Mouse (Mus musculus) ES-Bruce4 (cell line): ENCODE measurements around the gene Mfsd6l. TPM values are rescaled to one million over a fixed set of nuclear protein-coding genes. Genes with fewer than 3 reads are reported as not detected.

Source experiments
- H3K27ac ChIP-seq: 2 replicates; pipeline ENCODE4 v1.5.1; 2012; ENCODE audit warnings: low read length, inconsistent platforms; ENCODE audit not compliant: insufficient read depth
- H3K27me3 ChIP-seq: 2 replicates; pipeline ENCODE4 v1.6.1; 2012; ENCODE audit warnings: mild to moderate bottlenecking, low read length, inconsistent platforms; ENCODE audit not compliant: control insufficient read depth, poor library complexity, insufficient read depth, severe bottlenecking
- H3K36me3 ChIP-seq: 2 replicates; pipeline ENCODE4 v1.6.1; 2012; ENCODE audit warnings: inconsistent platforms, mild to moderate bottlenecking, low read length, moderate library complexity; ENCODE audit not compliant: control insufficient read depth, poor library complexity, insufficient read depth, severe bottlenecking
- H3K4me1 ChIP-seq: one replicate; pipeline ENCODE4 v1.8.1; 2011; ENCODE audit warnings: low read length; ENCODE audit not compliant: control insufficient read depth, insufficient read depth
- H3K4me3 ChIP-seq: 2 replicates; pipeline ENCODE4 v1.5.1; 2011; ENCODE audit warnings: low read depth, mild to moderate bottlenecking, low read length
- H3K9ac ChIP-seq: 2 replicates; pipeline ENCODE4 v1.6.1; 2012; ENCODE audit warnings: low read depth, mild to moderate bottlenecking, inconsistent platforms; ENCODE audit not compliant: poor library complexity, severe bottlenecking
- H3K9me3 ChIP-seq: replicated peaks from 2 replicates; pipeline ENCODE4 v1.6.1; 2012; ENCODE audit warnings: mild to moderate bottlenecking, low read length, inconsistent platforms; ENCODE audit not compliant: control insufficient read depth, poor library complexity, insufficient read depth, severe bottlenecking
- CTCF ChIP-seq: IDR thresholded peaks from one replicate; pipeline ENCODE4 v1.8.1; 2011; ENCODE audit warnings: low read depth, low read length
- EP300 ChIP-seq: IDR thresholded peaks from 2 replicates; pipeline ENCODE4 v1.6.1; 2011; ENCODE audit warnings: low read depth, low read length; ENCODE audit not compliant: insufficient read depth
- POLR2A ChIP-seq: IDR thresholded peaks from one replicate; pipeline ENCODE4 v1.8.1; 2011; ENCODE audit warnings: low read length; ENCODE audit not compliant: insufficient read depth
- polyA plus RNA-seq: library from polyadenylated mRNA; stranded (reverse); fragments of >200 nt; gene quantifications from 2 replicates; pipeline ENCODE4 v1.2.4, GENCODE M21; 2011; ENCODE audit warnings: low read depth; ENCODE audit not compliant: missing spikeins, insufficient read depth, insufficient read length

Mfsd6l gene
- polyA plus RNA-seq, 1 experiment = 0.48 TPM

DNA sequence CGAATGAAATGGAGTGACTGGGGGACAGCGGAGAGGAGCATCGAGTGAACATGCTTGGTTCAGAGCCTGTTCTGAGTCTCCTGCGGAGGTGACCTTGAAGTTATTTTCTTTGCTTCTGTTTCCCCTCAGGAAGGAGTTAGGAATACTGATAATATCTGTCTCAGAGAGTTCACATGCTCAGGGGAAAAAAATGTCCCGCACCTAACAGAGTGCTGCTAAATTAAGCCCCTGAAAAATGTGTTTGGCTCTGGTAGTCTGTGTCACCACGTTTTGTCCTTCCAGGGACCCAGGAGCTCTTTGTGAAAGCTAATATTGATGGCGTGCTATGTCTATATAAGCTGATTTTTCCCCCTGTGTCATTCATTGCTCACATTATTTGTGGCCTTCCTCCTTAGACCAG is 10.8 kb upstream of the Mfsd6l start:
- Histone ChIP-seq H3K4me1 (no peaks in the 10 kb centered on the region), H3K36me3 (no peaks in the 10 kb centered on the region), H3K9me3 (no peaks in the 10 kb centered on the region), H3K9ac (no peak overlapping the region), H3K27me3 (no peaks in the 10 kb centered on the region), H3K27ac (no peak overlapping the region), H3K4me3 (no peak overlapping the region)
- no peak for TF ChIP-seq POLR2A
- no peak for TF ChIP-seq EP300
- no peak for TF ChIP-seq CTCF

DNA sequence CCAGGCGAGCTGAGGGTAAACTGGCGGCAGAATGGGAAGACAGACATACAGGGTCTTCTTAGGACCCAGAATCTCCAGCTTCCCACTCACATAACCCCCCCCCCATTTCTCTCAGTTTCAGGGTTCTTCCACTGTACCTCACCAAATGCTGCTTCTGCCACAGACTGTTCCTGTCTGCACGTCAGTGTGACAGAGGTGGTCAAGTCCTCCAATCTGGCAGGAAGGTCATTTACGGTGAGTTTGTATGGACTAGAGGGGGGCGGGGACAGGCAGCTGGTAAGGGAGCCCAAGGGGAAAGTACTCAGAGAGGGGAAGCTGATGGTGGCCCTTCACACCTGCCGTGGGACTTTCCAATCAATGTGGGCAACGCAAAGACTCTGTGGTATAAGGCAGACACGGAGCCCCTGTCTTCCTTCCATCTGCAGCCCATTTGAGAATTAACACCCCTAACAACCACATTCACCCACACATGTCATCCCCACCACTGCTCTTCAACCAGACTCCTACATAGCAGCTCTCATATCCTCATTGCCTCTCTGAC is 10.2 kb upstream of the Mfsd6l start:
- H3K27me3 ChIP-seq = no peaks in the 10 kb centered on the region
- no peaks in the 10 kb centered on the region for H3K4me1 ChIP-seq
- no peak overlapping the region for H3K27ac ChIP-seq
- H3K4me3 ChIP-seq = no peak overlapping the region
- no peak overlapping the region for H3K9ac ChIP-seq
- H3K9me3 ChIP-seq = no peaks in the 10 kb centered on the region
- TF ChIP-seq POLR2A (no peak), CTCF (no peak), EP300 (no peak)
- H3K36me3 ChIP-seq = no peaks in the 10 kb centered on the region

DNA sequence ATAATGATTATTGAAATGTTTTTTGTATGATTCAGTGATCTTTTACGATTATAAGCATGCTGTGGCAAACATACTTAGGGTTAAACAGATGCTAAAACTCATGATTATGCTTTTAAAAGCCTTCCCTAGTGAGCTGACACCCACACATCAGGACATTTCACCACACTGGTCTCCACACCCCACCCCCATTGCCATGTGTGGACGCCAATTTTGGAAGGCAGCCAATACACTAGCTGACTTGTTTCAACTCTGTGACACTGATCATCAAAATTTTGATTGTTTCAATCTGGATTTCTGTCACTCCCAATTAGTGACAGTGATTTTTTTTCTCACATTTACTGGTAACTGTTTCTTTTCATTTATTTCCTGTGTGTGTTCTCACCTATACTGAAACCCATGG is 8.5 kb upstream of the Mfsd6l start:
- no peak overlapping the region for H3K4me3 ChIP-seq
- no peaks in the 10 kb centered on the region for H3K36me3 ChIP-seq
- H3K4me1 ChIP-seq = no peaks in the 10 kb centered on the region
- H3K27ac ChIP-seq = no peak overlapping the region
- H3K9me3 ChIP-seq = no peaks in the 10 kb centered on the region
- no peak overlapping the region for H3K9ac ChIP-seq
- TF ChIP-seq EP300 (no peak), CTCF (no peak), POLR2A (no peak)
- H3K27me3 ChIP-seq = no peaks in the 10 kb centered on the region

DNA sequence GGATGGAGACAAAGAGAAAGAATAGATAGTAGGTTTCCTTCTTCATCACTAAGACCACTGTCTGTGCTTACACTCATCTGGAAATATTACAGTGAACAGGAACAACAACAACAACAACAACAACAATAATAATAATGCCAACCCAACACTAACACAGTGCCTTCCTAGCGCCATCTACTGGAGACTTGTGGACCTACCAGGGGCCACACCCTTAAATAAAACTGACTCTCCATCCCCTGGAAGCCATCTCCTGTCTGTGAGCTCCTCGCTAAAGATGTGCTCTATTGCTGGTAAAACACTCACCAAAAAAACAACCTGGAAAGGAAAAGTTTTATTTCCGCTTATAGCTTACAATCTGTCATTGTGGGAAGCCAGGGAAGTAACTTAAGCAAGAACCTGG is 6.4 kb upstream of the Mfsd6l start:
- TF ChIP-seq POLR2A (no peak), CTCF (peak; percentile 34)

DNA sequence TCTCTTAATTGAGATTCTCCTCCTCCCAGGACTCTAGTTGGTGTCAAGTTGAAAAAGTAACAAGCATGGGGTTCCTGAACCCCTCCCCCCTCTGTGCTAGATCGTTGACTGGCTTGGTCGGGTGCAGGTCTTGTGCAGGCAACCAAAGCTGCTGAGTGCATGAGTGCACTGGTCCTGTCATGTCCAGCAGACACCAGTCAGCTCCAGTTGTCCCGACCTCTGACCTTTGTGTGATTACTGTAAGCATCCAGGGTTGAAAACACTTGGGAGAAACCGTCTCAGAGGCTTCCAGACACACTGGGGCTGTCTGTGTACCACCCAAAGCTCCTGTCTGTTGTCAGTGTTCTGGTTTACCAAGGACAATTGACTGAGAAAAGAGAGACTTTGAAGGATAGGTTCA is 5.6 kb upstream of the Mfsd6l start:
- Histone ChIP-seq H3K36me3 (no peaks in the 10 kb centered on the region), H3K9me3 (no peaks in the 10 kb centered on the region), H3K4me3 (no peak overlapping the region), H3K27ac (no peak overlapping the region), H3K4me1 (no peaks in the 10 kb centered on the region), H3K9ac (no peak overlapping the region), H3K27me3 (no peaks in the 10 kb centered on the region)
- no peak for TF ChIP-seq EP300
- TF ChIP-seq POLR2A = no peak
- no peak for TF ChIP-seq CTCF

More for the DNA sequence above, 6.4 kb upstream of the Mfsd6l start:
- H3K4me3 ChIP-seq = no peak overlapping the region
- no peak overlapping the region for H3K9ac ChIP-seq
- no peaks in the 10 kb centered on the region for H3K36me3 ChIP-seq
- no peaks in the 10 kb centered on the region for H3K9me3 ChIP-seq
- H3K27ac ChIP-seq = no peak overlapping the region
- H3K27me3 ChIP-seq = no peaks in the 10 kb centered on the region
- H3K4me1 ChIP-seq = no peaks in the 10 kb centered on the region

DNA sequence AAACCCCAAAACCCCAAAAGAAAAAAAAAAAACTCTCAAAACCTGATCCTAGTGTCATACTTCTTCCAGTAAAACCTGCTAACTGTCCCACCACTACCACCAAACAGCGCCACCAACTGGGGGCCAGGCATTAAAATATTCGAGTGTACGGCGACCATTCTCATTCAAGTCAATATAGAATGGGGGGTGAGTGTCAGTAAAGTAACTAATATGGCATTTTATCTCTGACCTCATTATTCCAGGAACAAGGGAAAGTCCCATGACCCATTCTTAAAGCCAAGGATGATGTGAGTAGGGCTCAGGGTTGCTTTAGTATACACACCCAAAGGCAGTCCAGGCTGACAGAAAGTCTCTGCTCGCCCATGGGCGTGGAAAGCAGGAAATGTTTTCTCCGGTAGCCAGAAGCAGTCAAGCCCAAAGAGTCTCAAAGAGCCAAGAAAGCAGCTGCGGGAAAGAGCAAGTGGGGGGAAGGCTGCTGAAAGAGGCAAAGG is 2.0 kb upstream of the Mfsd6l start:
- TF ChIP-seq CTCF (peak; percentile 54), EP300 (no peak)
- Histone ChIP-seq H3K4me3 (no peak overlapping the region), H3K4me1 (no peaks in the 10 kb centered on the region), H3K9ac (no peak overlapping the region), H3K36me3 (no peaks in the 10 kb centered on the region), H3K27ac (no peak overlapping the region), H3K27me3 (no peaks in the 10 kb centered on the region), H3K9me3 (no peaks in the 10 kb centered on the region)
